In the genomic region with DNA sequence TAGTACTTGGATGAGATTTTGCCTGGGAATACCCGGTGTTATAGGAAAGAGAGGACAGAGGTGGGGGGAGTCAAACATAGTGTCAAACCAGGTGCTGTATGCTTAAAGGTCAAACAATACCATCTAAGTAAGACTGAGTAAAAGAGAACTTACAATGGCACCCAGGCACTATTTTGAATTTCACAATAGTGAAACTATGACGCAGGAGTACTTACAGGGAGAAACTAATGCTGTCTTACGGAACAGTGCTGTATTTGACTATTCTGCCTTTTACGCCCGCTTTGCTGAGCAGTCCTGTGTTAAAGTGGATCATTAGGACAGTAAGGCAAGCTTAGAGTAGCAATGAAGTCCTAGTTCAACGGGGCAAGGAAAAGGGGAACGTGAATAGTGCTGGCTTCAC, we compare ENCODE assay signal across 17 mouse cellular contexts.
"Had no signal": no experiment of that assay in that cellular context is flagged by ENCODE, and none has a peak within 500 bp of the region (broad histone marks: within the 10 kb centered on the region; RNA-seq: fewer than 3 reads in every experiment).

No protein-coding gene starts in this region.

- H3K9me3 ChIP-seq: neural tube, embryonic 12.5 days; neural tube, embryonic 13.5 days; neural tube, embryonic 15.5 days; stomach, embryonic 15.5 days had no signal

- H3K4me3 ChIP-seq: neural tube, embryonic 12.5 days; neural tube, embryonic 13.5 days; neural tube, embryonic 15.5 days; stomach, embryonic 15.5 days had no signal

- H3K4me2 ChIP-seq: neural tube, embryonic 12.5 days; neural tube, embryonic 13.5 days; neural tube, embryonic 15.5 days; stomach, embryonic 15.5 days had no signal

- H3K27ac ChIP-seq: neural tube, embryonic 12.5 days; neural tube, embryonic 13.5 days; neural tube, embryonic 15.5 days; stomach, embryonic 15.5 days; stomach, postnatal 0 days had no signal

- DNase-seq: retina, postnatal 1 day; right cerebral cortex, adult 18-20 months; right cerebral cortex, postnatal 14 days; right cerebral cortex, postnatal 25 days; right cerebral cortex, postnatal 4 days; spleen, adult 18-20 months; thymus, adult 18-20 months; thymus, adult 2 months; thymus, postnatal 14 days; thymus, postnatal 25 days; thymus, postnatal 36 days; thymus, postnatal 4 days had no signal

- H3K27me3 ChIP-seq: neural tube, embryonic 12.5 days; neural tube, embryonic 15.5 days; stomach, embryonic 15.5 days had no signal

- H3K4me1 ChIP-seq: neural tube, embryonic 12.5 days; neural tube, embryonic 15.5 days; stomach, embryonic 15.5 days had no signal

- H3K36me3 ChIP-seq: neural tube, embryonic 12.5 days; neural tube, embryonic 13.5 days; neural tube, embryonic 15.5 days; stomach, embryonic 15.5 days had no signal

- H3K9ac ChIP-seq: neural tube, embryonic 12.5 days; neural tube, embryonic 13.5 days; neural tube, embryonic 15.5 days; stomach, embryonic 15.5 days had no signal
